Comparison of ENCODE assay signal across 19 mouse cellular contexts in the genomic region with DNA sequence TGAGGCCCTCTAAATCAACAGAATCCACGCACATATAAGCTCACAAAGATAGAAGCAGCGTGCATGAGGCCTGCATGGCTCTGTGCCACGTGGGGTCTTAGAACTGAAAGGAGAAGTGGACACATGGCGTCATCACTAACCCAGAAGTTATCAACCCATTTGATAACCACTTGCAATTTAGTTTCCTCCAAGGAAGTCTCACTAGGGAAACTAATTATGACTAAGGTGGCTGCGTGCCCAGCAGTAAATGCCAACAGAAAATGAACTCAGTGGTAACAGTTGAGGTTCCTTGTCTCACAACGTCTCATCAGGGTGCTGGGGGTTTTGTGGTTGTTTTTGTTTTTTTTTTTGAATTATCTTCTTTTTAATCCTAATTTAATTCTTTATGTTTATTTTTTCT.
A peak's percentile ranks its signal among the peaks of the same experiment; 100 is the strongest.
DNase-seq lines count a peak whose midpoint lies in the region; ATAC-seq and TF ChIP-seq lines count a peak whose summit lies in the region.
"Had no signal": no experiment of that assay in that cellular context is flagged by ENCODE, and none has a peak within 500 bp of the region (broad histone marks: within the 10 kb centered on the region; RNA-seq: fewer than 3 reads in every experiment).

No protein-coding gene starts in this region.

- peak; percentile 98 to 99 for TF ChIP-seq EP300 in MEL (IDR thresholded peaks at IDR 0.05; ENCODE audit: low read depth in 1 of 2, low read length in 2 of 2)

- TF ChIP-seq RAD21 in MEL (IDR thresholded peaks at IDR 0.05; ENCODE audit: low read depth, low read length) = no peak; the same call in none of the 2 replicates

- H3K4me1 ChIP-seq in forebrain, embryonic 14.5 days (ENCODE audit: control insufficient read depth, insufficient read depth, low read length) = 0 out of 2 replicates have a peak, but pooled peaks cover 3% of the 10 kb centered on the region
- H3K4me1 ChIP-seq in forebrain, embryonic 12.5 days = no peaks in the 10 kb centered on the region
- H3K4me1 ChIP-seq in MEL (ENCODE audit: control insufficient read depth in 1 of 2, insufficient read depth in 2 of 2, low read length in 2 of 2) = peaks cover 16 to 31% of the 10 kb centered on the region in 2 experiments
- H3K4me1 ChIP-seq in forebrain, embryonic 16.5 days (replicated peaks; ENCODE audit: control insufficient read depth, insufficient read depth, low read length) = peaks cover 3% of the 10 kb centered on the region
- no peaks in the 10 kb centered on the region; the same call in 1 of the 2 replicates for H3K4me1 ChIP-seq in midbrain, embryonic 13.5 days (replicated peaks)
- H3K4me1 ChIP-seq: heart, embryonic 10.5 days; hindbrain, embryonic 10.5 days; kidney, embryonic 15.5 days; limb, embryonic 13.5 days; neural tube, embryonic 15.5 days; stomach, embryonic 15.5 days had no signal

- no peak overlapping the region for H3K4me3 ChIP-seq in forebrain, embryonic 14.5 days (ENCODE audit: low read depth, low read length)
- H3K4me3 ChIP-seq in forebrain, embryonic 12.5 days (replicated peaks) = no peak overlapping the region
- H3K4me3 ChIP-seq in MEL (ENCODE audit: control insufficient read depth in 1 of 2, insufficient read depth in 1 of 2, low read depth in 2 of 2, low read length in 2 of 2) = 0 out of 4 replicates have a peak overlapping the region, but pooled peaks of 1 of the 2 experiments have one; percentile 1
- no peak overlapping the region for H3K4me3 ChIP-seq in forebrain, embryonic 16.5 days (replicated peaks; ENCODE audit: low read length)
- H3K4me3 ChIP-seq in midbrain, embryonic 13.5 days (replicated peaks) = no peak overlapping the region
- H3K4me3 ChIP-seq: embryonic facial prominence, embryonic 15.5 days; gastrocnemius, adult 2 months; heart, embryonic 10.5 days; hindbrain, embryonic 10.5 days; kidney, embryonic 15.5 days; left cerebral cortex, adult 2 months; limb, embryonic 13.5 days; neural tube, embryonic 15.5 days; stomach, embryonic 15.5 days had no signal

- TF ChIP-seq CTCF in MEL (IDR thresholded peaks at IDR 0.05 in 2 of 3, conservative IDR thresholded peaks at IDR 0.05 in 1 of 3; ENCODE audit: control insufficient read depth in 1 of 3, insufficient read depth in 1 of 3, low read depth in 2 of 3, low read length in 3 of 3, poor library complexity in 1 of 3, severe bottlenecking in 1 of 3) = no peak

- H3K27ac ChIP-seq in forebrain, embryonic 14.5 days (ENCODE audit: low read depth, low read length) = no peak overlapping the region
- no peak overlapping the region for H3K27ac ChIP-seq in forebrain, embryonic 12.5 days
- H3K27ac ChIP-seq in MEL (ENCODE audit: control insufficient read depth, low read depth, low read length) = peak overlapping the region; percentile 85
- H3K27ac ChIP-seq in forebrain, embryonic 16.5 days (ENCODE audit: low read length) = no peak overlapping the region
- H3K27ac ChIP-seq in midbrain, embryonic 13.5 days = no peak overlapping the region
- H3K27ac ChIP-seq: embryonic facial prominence, embryonic 15.5 days; gastrocnemius, adult 2 months; heart, embryonic 10.5 days; hindbrain, embryonic 10.5 days; kidney, embryonic 15.5 days; left cerebral cortex, adult 2 months; limb, embryonic 13.5 days; neural tube, embryonic 15.5 days; stomach, embryonic 15.5 days had no signal

- no peak for ATAC-seq in forebrain, embryonic 14.5 days
- ATAC-seq in forebrain, embryonic 12.5 days (ENCODE audit: low FRiP score) = no peak
- peak; percentile 90 for ATAC-seq in megakaryocyte, adult 5-6 weeks (ENCODE audit: poor library complexity, severe bottlenecking)
- ATAC-seq in forebrain, embryonic 16.5 days = no peak
- ATAC-seq in midbrain, embryonic 13.5 days = no peak

- TF ChIP-seq POLR2A in MEL (IDR thresholded peaks at IDR 0.05; ENCODE audit: control insufficient read depth in 1 of 2, insufficient read depth in 1 of 2, low read depth in 1 of 2, low read length in 2 of 2, poor library complexity in 1 of 2) = peak in 1 of 2 experiments; percentile 64; a peak in 2 of 4 replicates

- 72% methylated on average over 6 of the region's 6 CpGs for WGBS in forebrain, embryonic 14.5 days
- WGBS in forebrain, embryonic 12.5 days = 87% methylated on average over 6 of the region's 6 CpGs
- 74% methylated on average over 6 of the region's 6 CpGs for WGBS in forebrain, embryonic 16.5 days
- WGBS in midbrain, embryonic 13.5 days = 91% methylated on average over 6 of the region's 6 CpGs

- H3K36me3 ChIP-seq in forebrain, embryonic 14.5 days (ENCODE audit: control insufficient read depth, insufficient read depth, low read length) = no peaks in the 10 kb centered on the region
- H3K36me3 ChIP-seq in forebrain, embryonic 12.5 days (replicated peaks) = no peaks in the 10 kb centered on the region
- peaks cover 0 to 35% of the 10 kb centered on the region in 2 experiments; a peak in 2 of 4 replicates for H3K36me3 ChIP-seq in MEL (ENCODE audit: control insufficient read depth in 1 of 2, insufficient read depth in 2 of 2, low read length in 2 of 2)
- no peaks in the 10 kb centered on the region for H3K36me3 ChIP-seq in forebrain, embryonic 16.5 days (ENCODE audit: control insufficient read depth, insufficient read depth)
- no peaks in the 10 kb centered on the region for H3K36me3 ChIP-seq in midbrain, embryonic 13.5 days
- H3K36me3 ChIP-seq: embryonic facial prominence, embryonic 15.5 days; heart, embryonic 10.5 days; hindbrain, embryonic 10.5 days; kidney, embryonic 15.5 days; limb, embryonic 13.5 days; neural tube, embryonic 15.5 days; stomach, embryonic 15.5 days had no signal

- peak; percentile 16 for DNase-seq in forebrain, embryonic 14.5 days (ENCODE audit: low spot score)
- DNase-seq in 416B (ENCODE audit: low read depth) = peak; percentile 97
- DNase-seq in MEL (ENCODE audit: low read depth, low spot score) = peak; percentile 99
- no peak for DNase-seq in kidney, postnatal 14 days
- DNase-seq: gastrocnemius, adult 2 months; lung, adult 2 months; thymus, postnatal 14 days had no signal

- no peaks in the 10 kb centered on the region for H3K9me3 ChIP-seq in forebrain, embryonic 14.5 days (replicated peaks; ENCODE audit: control insufficient read depth, low read length)
- no peaks in the 10 kb centered on the region for H3K9me3 ChIP-seq in forebrain, embryonic 12.5 days
- H3K9me3 ChIP-seq in MEL (replicated peaks; ENCODE audit: insufficient read depth, low read length) = no peaks in the 10 kb centered on the region
- H3K9me3 ChIP-seq in forebrain, embryonic 16.5 days (ENCODE audit: control insufficient read depth, low read length) = no peaks in the 10 kb centered on the region
- no peaks in the 10 kb centered on the region for H3K9me3 ChIP-seq in midbrain, embryonic 13.5 days
- H3K9me3 ChIP-seq: embryonic facial prominence, embryonic 15.5 days; heart, embryonic 10.5 days; hindbrain, embryonic 10.5 days; kidney, embryonic 15.5 days; limb, embryonic 13.5 days; neural tube, embryonic 15.5 days; stomach, embryonic 15.5 days had no signal

- H3K79me2 ChIP-seq in MEL (ENCODE audit: control insufficient read depth, insufficient read depth, low read length, poor library complexity) = no peaks in the 10 kb centered on the region

- H3K27me3 ChIP-seq in forebrain, embryonic 14.5 days (replicated peaks; ENCODE audit: control insufficient read depth, insufficient read depth, low read length) = no peaks in the 10 kb centered on the region
- no peaks in the 10 kb centered on the region for H3K27me3 ChIP-seq in forebrain, embryonic 12.5 days
- H3K27me3 ChIP-seq in MEL (ENCODE audit: control insufficient read depth in 1 of 2, insufficient read depth in 2 of 2, low read length in 2 of 2) = no peaks in the 10 kb centered on the region
- H3K27me3 ChIP-seq in forebrain, embryonic 16.5 days (replicated peaks; ENCODE audit: control insufficient read depth, insufficient read depth, low read length) = no peaks in the 10 kb centered on the region
- H3K27me3 ChIP-seq in midbrain, embryonic 13.5 days = no peaks in the 10 kb centered on the region
- H3K27me3 ChIP-seq: embryonic facial prominence, embryonic 15.5 days; kidney, embryonic 15.5 days; limb, embryonic 13.5 days; neural tube, embryonic 15.5 days; stomach, embryonic 15.5 days had no signal

- H3K4me2 ChIP-seq in forebrain, embryonic 14.5 days (ENCODE audit: low read length) = no peak overlapping the region
- no peak overlapping the region for H3K4me2 ChIP-seq in forebrain, embryonic 12.5 days
- no peak overlapping the region for H3K4me2 ChIP-seq in forebrain, embryonic 16.5 days (ENCODE audit: low read length)
- no peak overlapping the region for H3K4me2 ChIP-seq in midbrain, embryonic 13.5 days (replicated peaks)
- H3K4me2 ChIP-seq: embryonic facial prominence, embryonic 15.5 days; kidney, embryonic 15.5 days; limb, embryonic 13.5 days; neural tube, embryonic 15.5 days; stomach, embryonic 15.5 days had no signal

- no peak overlapping the region for H3K9ac ChIP-seq in forebrain, embryonic 14.5 days (ENCODE audit: low read length)
- no peak overlapping the region for H3K9ac ChIP-seq in forebrain, embryonic 12.5 days
- no peak overlapping the region; the same call in 1 of the 2 replicates for H3K9ac ChIP-seq in MEL (ENCODE audit: control insufficient read depth, low read depth, low read length, poor library complexity, severe bottlenecking)
- H3K9ac ChIP-seq in forebrain, embryonic 16.5 days (replicated peaks; ENCODE audit: low read depth, low read length) = no peak overlapping the region
- H3K9ac ChIP-seq in midbrain, embryonic 13.5 days (replicated peaks) = no peak overlapping the region
- H3K9ac ChIP-seq: embryonic facial prominence, embryonic 15.5 days; kidney, embryonic 15.5 days; limb, embryonic 13.5 days; neural tube, embryonic 15.5 days; stomach, embryonic 15.5 days had no signal

TF ChIP-seq in MEL, 35 proteins besides CTCF, POLR2A, EP300 and RAD21 (continues in another document):
- TF ChIP-seq SMC3 (IDR thresholded peaks at IDR 0.05; ENCODE audit: low read depth, low read length) (0 out of 2 replicates have a peak, but pooled peaks have one; percentile 21), ZMIZ1 (IDR thresholded peaks at IDR 0.05; ENCODE audit: low read depth, low read length) (no peak), KAT2A (conservative IDR thresholded peaks at IDR 0.05; ENCODE audit: low read depth, low read length) (peak; percentile 51; the same call in 1 of the 2 replicates), ETS1 (IDR thresholded peaks at IDR 0.05; ENCODE audit: low read depth, low read length) (peak; percentile 100), ELF1 (IDR thresholded peaks at IDR 0.05; ENCODE audit: low read depth, low read length) (peak; percentile 73), SIN3A (IDR thresholded peaks at IDR 0.05; ENCODE audit: low read length) (peak; percentile 97), NELFE (IDR thresholded peaks at IDR 0.05; ENCODE audit: low read depth, low read length) (peak; percentile 49), UBTF (IDR thresholded peaks at IDR 0.05; ENCODE audit: borderline replicate concordance, insufficient read depth, low read depth, low read length) (no peak), ZC3H11A (IDR thresholded peaks at IDR 0.05; ENCODE audit: low read depth, low read length) (no peak), MYB (IDR thresholded peaks at IDR 0.05; ENCODE audit: low read depth, low read length) (peak; percentile 91), E2F4 (IDR thresholded peaks at IDR 0.05; ENCODE audit: borderline replicate concordance, low read depth, low read length) (peak; percentile 46; the same call in 1 of the 2 replicates), MYC (IDR thresholded peaks at IDR 0.05; ENCODE audit: low read depth, low read length) (peak; percentile 100)
